Mouse (Mus musculus) spleen, adult 2 months (tissue): ENCODE measurements at regions not wholly inside any gene's neighbourhood (a gene's known extent, or its start where the extent isn't known, plus 50 kb on each side); places are given as distances from the start of the nearest gene placed in this dataset.

Source experiments
- CTCF ChIP-seq: fragments of 200-500 bp; IDR thresholded peaks from 2 replicates; pipeline ENCODE4 v1.5.1; 2011; ENCODE audit warnings: mild to moderate bottlenecking, inconsistent platforms; ENCODE audit not compliant: insufficient read depth, insufficient read length, insufficient replicate concordance; ENCODE audit errors: extremely low read depth
- POLR2A ChIP-seq: fragments of 200-500 bp; IDR thresholded peaks from 2 replicates; pipeline ENCODE4 v1.6.1; 2011; ENCODE audit warnings: low read depth, low read length, inconsistent platforms

DNA sequence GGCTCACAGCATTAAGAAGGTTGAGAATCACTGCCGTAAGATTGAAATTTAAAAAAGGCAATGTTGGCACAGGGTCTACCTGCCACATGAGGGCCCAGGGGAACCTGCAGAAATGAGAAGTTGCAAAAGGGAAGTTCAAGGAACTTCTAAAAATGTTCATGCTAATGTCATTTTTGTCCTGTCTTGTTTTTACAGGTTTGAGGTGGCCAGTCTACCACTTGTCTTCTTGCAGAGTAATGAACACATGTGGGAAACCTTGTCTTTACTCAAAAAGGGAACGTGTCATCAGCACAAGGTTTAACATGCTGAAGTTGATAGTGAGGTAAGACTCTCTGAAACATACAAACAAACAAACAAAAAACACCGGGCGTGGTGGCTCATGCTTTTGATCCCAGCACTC, 71.4 kb upstream of the Nanos1 start:
- TF ChIP-seq CTCF (no peak), POLR2A (no peak)
